Mouse (Mus musculus): ENCODE measurements around the gene Olfr1154. TPM values are rescaled to one million over a fixed set of nuclear protein-coding genes. Genes with fewer than 3 reads are reported as not detected.

The Olfr1154 gene
- polyA plus RNA-seq (2012; rRNA removed): not detected in 2 replicates

DNA sequence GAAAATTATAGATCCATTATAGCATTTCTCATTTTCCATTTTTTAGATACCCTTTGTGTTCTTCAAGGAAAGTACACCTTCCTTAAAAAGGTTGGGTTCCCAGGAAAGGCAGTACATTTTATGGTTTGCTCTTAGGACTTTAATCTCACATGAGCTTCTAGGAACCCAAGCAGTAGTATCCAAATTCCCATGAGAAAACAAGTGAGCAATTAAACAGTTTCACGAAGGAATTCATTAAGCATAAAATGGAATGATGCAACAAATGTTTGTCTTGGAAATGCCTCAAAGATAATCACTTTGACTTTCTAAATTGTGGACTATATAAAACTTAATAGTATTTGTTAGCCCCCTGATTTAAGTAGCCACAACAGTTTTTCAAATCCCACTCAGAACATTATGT lies at the start of gene Olfr1154:
Gene Olfr1154, minus strand, starts transcription at position 101 of the 400 bp plus-strand sequence.
- H3K4me3 ChIP-seq (ENCODE audit: control insufficient read depth, insufficient read depth, low read length): no peak within 1 kb of the TSS
- 89% methylated on average over 1 of the region's 1 CpGs for WGBS
- no peak for DNase-seq
- H3K36me3 ChIP-seq (ENCODE audit: control insufficient read depth, insufficient read depth, low read length): no peaks in the 10 kb centered on the region
- H3K27ac ChIP-seq (ENCODE audit: control insufficient read depth, insufficient read depth, low read length): no peak within 1 kb of the TSS
- no peaks in the 10 kb centered on the region for H3K27me3 ChIP-seq (ENCODE audit: control insufficient read depth, insufficient read depth, low read length)
- no peaks in the 10 kb centered on the region for H3K4me1 ChIP-seq (replicated peaks; ENCODE audit: control insufficient read depth, insufficient read depth, low read length)
- TF ChIP-seq POLR2A (IDR thresholded peaks at IDR 0.05; ENCODE audit: control insufficient read depth, extremely low read depth, insufficient read depth, low read length, poor library complexity): no peak
- no peak for TF ChIP-seq CTCF (IDR thresholded peaks at IDR 0.05; ENCODE audit: borderline replicate concordance, control insufficient read depth, extremely low read depth, insufficient read depth, low read length, poor library complexity)

- Histone ChIP-seq H3K27ac (ENCODE audit: control insufficient read depth, insufficient read depth, low read length) (no peak within 1 kb of the TSS), H3K27me3 (ENCODE audit: control insufficient read depth, insufficient read depth, low read length) (no peaks in the 10 kb centered on the region), H3K4me3 (ENCODE audit: control insufficient read depth, insufficient read depth, low read length) (no peak within 1 kb of the TSS), H3K36me3 (ENCODE audit: control insufficient read depth, insufficient read depth, low read length) (no peaks in the 10 kb centered on the region), H3K4me1 (replicated peaks; ENCODE audit: control insufficient read depth, insufficient read depth, low read length) (no peaks in the 10 kb centered on the region)
- no peak for DNase-seq
- no peak for TF ChIP-seq POLR2A (IDR thresholded peaks at IDR 0.05; ENCODE audit: control insufficient read depth, extremely low read depth, insufficient read depth, low read length, poor library complexity)
- no peak for TF ChIP-seq CTCF (IDR thresholded peaks at IDR 0.05; ENCODE audit: borderline replicate concordance, control insufficient read depth, extremely low read depth, insufficient read depth, low read length, poor library complexity)
Observed at GRCm38 (mm10) chr2:87953000-87953399, 48.0 kb upstream of the Olfr1154 start, which contains the start of gene Olfr1156. Gene Olfr1156 (minus strand): TSS chr2:87953100.

GRCm38 (mm10) chr2:87945037-87945436 lies 40.1 kb upstream of the Olfr1154 start, which contains the start of gene Olfr1155:
Gene Olfr1155 (minus strand): TSS chr2:87945137.
- Histone ChIP-seq H3K4me1 (replicated peaks; ENCODE audit: control insufficient read depth, insufficient read depth, low read length) (no peaks in the 10 kb centered on the region), H3K27ac (ENCODE audit: control insufficient read depth, insufficient read depth, low read length) (no peak within 1 kb of the TSS), H3K27me3 (ENCODE audit: control insufficient read depth, insufficient read depth, low read length) (no peaks in the 10 kb centered on the region), H3K36me3 (ENCODE audit: control insufficient read depth, insufficient read depth, low read length) (no peaks in the 10 kb centered on the region), H3K4me3 (ENCODE audit: control insufficient read depth, insufficient read depth, low read length) (no peak within 1 kb of the TSS)
- DNase-seq: no peak
- TF ChIP-seq POLR2A (IDR thresholded peaks at IDR 0.05; ENCODE audit: control insufficient read depth, extremely low read depth, insufficient read depth, low read length, poor library complexity) (no peak), CTCF (IDR thresholded peaks at IDR 0.05; ENCODE audit: borderline replicate concordance, control insufficient read depth, extremely low read depth, insufficient read depth, low read length, poor library complexity) (no peak)
- WGBS: 98% methylated on average over 1 of the region's 1 CpGs

DNA sequence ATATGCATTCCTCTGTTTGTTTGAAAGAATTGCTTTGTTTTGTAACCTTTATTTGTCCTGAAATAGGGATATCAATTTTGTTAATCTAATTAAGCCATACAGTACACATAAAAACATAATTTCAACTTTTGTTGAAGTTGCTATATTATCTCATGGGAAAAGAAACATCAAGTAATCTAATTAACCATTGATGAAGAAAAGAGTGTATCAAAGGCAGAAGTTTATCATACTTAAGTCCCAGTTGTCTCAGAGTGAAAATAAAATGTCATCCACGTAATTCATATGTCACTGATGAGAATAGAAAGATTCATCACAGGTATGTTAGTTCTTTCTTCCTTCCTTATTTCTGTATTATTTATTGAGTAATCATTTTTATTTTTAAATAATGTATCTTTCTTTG lies 10.3 kb downstream of the Olfr1154 start, which contains the start of gene Olfr1153:
Gene Olfr1153, plus strand, starts transcription at position 301 of the 400 bp plus-strand sequence.
- H3K4me1 ChIP-seq (replicated peaks; ENCODE audit: control insufficient read depth, insufficient read depth, low read length): no peaks in the 10 kb centered on the region
- H3K27ac ChIP-seq (ENCODE audit: control insufficient read depth, insufficient read depth, low read length): no peak within 1 kb of the TSS
- no peaks in the 10 kb centered on the region for H3K36me3 ChIP-seq (ENCODE audit: control insufficient read depth, insufficient read depth, low read length)
- TF ChIP-seq CTCF (IDR thresholded peaks at IDR 0.05; ENCODE audit: borderline replicate concordance, control insufficient read depth, extremely low read depth, insufficient read depth, low read length, poor library complexity): no peak
- WGBS: 78% methylated on average over 1 of the region's 1 CpGs
- no peaks in the 10 kb centered on the region for H3K27me3 ChIP-seq (ENCODE audit: control insufficient read depth, insufficient read depth, low read length)
- no peak within 1 kb of the TSS for H3K4me3 ChIP-seq (ENCODE audit: control insufficient read depth, insufficient read depth, low read length)
- DNase-seq: no peak

GRCm38 (mm10) chr2:87866192-87866591 lies 38.8 kb downstream of the Olfr1154 start, which contains the start of gene Olfr1152:
Gene Olfr1152 (plus strand): TSS chr2:87866492.
- TF ChIP-seq POLR2A (IDR thresholded peaks at IDR 0.05; ENCODE audit: control insufficient read depth, extremely low read depth, insufficient read depth, low read length, poor library complexity) (no peak), CTCF (IDR thresholded peaks at IDR 0.05; ENCODE audit: borderline replicate concordance, control insufficient read depth, extremely low read depth, insufficient read depth, low read length, poor library complexity) (no peak)
- no peak within 1 kb of the TSS for H3K4me3 ChIP-seq (ENCODE audit: control insufficient read depth, insufficient read depth, low read length)
- DNase-seq: no peak
- no peaks in the 10 kb centered on the region for H3K4me1 ChIP-seq (replicated peaks; ENCODE audit: control insufficient read depth, insufficient read depth, low read length)
- no peaks in the 10 kb centered on the region for H3K36me3 ChIP-seq (ENCODE audit: control insufficient read depth, insufficient read depth, low read length)
- H3K27ac ChIP-seq (ENCODE audit: control insufficient read depth, insufficient read depth, low read length): no peak within 1 kb of the TSS
- no peaks in the 10 kb centered on the region for H3K27me3 ChIP-seq (ENCODE audit: control insufficient read depth, insufficient read depth, low read length)

- H3K4me3 ChIP-seq (ENCODE audit: control insufficient read depth, insufficient read depth, low read length): no peak within 1 kb of the TSS
- no peak for TF ChIP-seq POLR2A (IDR thresholded peaks at IDR 0.05; ENCODE audit: control insufficient read depth, extremely low read depth, insufficient read depth, low read length, poor library complexity)
- no peak for TF ChIP-seq CTCF (IDR thresholded peaks at IDR 0.05; ENCODE audit: borderline replicate concordance, control insufficient read depth, extremely low read depth, insufficient read depth, low read length, poor library complexity)
- no peak within 1 kb of the TSS for H3K27ac ChIP-seq (ENCODE audit: control insufficient read depth, insufficient read depth, low read length)
- H3K4me1 ChIP-seq (replicated peaks; ENCODE audit: control insufficient read depth, insufficient read depth, low read length): no peaks in the 10 kb centered on the region
- no peak for DNase-seq
- no peaks in the 10 kb centered on the region for H3K36me3 ChIP-seq (ENCODE audit: control insufficient read depth, insufficient read depth, low read length)
- H3K27me3 ChIP-seq (ENCODE audit: control insufficient read depth, insufficient read depth, low read length): no peaks in the 10 kb centered on the region
- WGBS: 82% methylated on average over 1 of the region's 1 CpGs
Observed at GRCm38 (mm10) chr2:87855562-87855961, 49.4 kb downstream of the Olfr1154 start, which contains the start of gene Olfr1151. Gene Olfr1151 (plus strand): TSS chr2:87855862.

Other genes starting within 250 kb of the Olfr1154 start
- not detected in 2 replicates for gene Olfr1134, start 246.7 kb downstream of the Olfr1154 start, polyA plus RNA-seq (2012; rRNA removed)
- gene Olfr1135, start 231.5 kb downstream of the Olfr1154 start, polyA plus RNA-seq (2012; rRNA removed): not detected in 2 replicates
- gene Olfr1136, start 211.2 kb downstream of the Olfr1154 start, polyA plus RNA-seq (2012; rRNA removed): 0.40 TPM in 1 of 2 replicates, not detected in the other
- not detected in 2 replicates for gene Olfr1137, start 192.0 kb downstream of the Olfr1154 start, polyA plus RNA-seq (2012; rRNA removed)
- not detected in 2 replicates for gene Olfr1138, start 165.2 kb downstream of the Olfr1154 start, polyA plus RNA-seq (2012; rRNA removed)
- not detected in 2 replicates for gene Olfr1140, start 161.4 kb downstream of the Olfr1154 start, polyA plus RNA-seq (2012; rRNA removed)
- not detected in 2 replicates for gene Olfr1141, start 151.2 kb downstream of the Olfr1154 start, polyA plus RNA-seq (2012; rRNA removed)
- gene Olfr152, start 125.7 kb downstream of the Olfr1154 start, polyA plus RNA-seq (2012; rRNA removed): not detected in 2 replicates
- not detected in 2 replicates for gene Olfr1143, start 104.6 kb downstream of the Olfr1154 start, polyA plus RNA-seq (2012; rRNA removed)
- not detected in 2 replicates for gene Olfr1145, start 95.3 kb downstream of the Olfr1154 start, polyA plus RNA-seq (2012; rRNA removed)
- gene Olfr1148, start 74.6 kb downstream of the Olfr1154 start, polyA plus RNA-seq (2012; rRNA removed): not detected in 2 replicates
- gene Olfr1150-ps1, start 61.2 kb downstream of the Olfr1154 start, polyA plus RNA-seq (2012; rRNA removed): not detected in 2 replicates
- not detected in 2 replicates for gene Olfr1151, start 49.3 kb downstream of the Olfr1154 start, polyA plus RNA-seq (2012; rRNA removed)
- not detected in 2 replicates for gene Olfr1152, start 38.7 kb downstream of the Olfr1154 start, polyA plus RNA-seq (2012; rRNA removed)
- gene Olfr1153, start 10.2 kb downstream of the Olfr1154 start, polyA plus RNA-seq (2012; rRNA removed): not detected in 2 replicates
- not detected in 2 replicates for gene Olfr1155, start 40.0 kb upstream of the Olfr1154 start, polyA plus RNA-seq (2012; rRNA removed)
- not detected in 2 replicates for gene Olfr1156, start 47.9 kb upstream of the Olfr1154 start, polyA plus RNA-seq (2012; rRNA removed)
- gene Olfr1157, start 63.1 kb upstream of the Olfr1154 start, polyA plus RNA-seq (2012; rRNA removed): not detected in 2 replicates
- gene Olfr74, start 69.5 kb upstream of the Olfr1154 start, polyA plus RNA-seq (2012; rRNA removed): not detected in 2 replicates
- gene Olfr1158, start 84.9 kb upstream of the Olfr1154 start, polyA plus RNA-seq (2012; rRNA removed): not detected in 2 replicates
- not detected in 2 replicates for gene Olfr1160, start 103.1 kb upstream of the Olfr1154 start, polyA plus RNA-seq (2012; rRNA removed)
- not detected in 2 replicates for gene Olfr1161, start 117.6 kb upstream of the Olfr1154 start, polyA plus RNA-seq (2012; rRNA removed)
- gene Olfr73, start 132.5 kb upstream of the Olfr1154 start, polyA plus RNA-seq (2012; rRNA removed): not detected in 2 replicates
- not detected in 2 replicates for gene Olfr1162, start 146.0 kb upstream of the Olfr1154 start, polyA plus RNA-seq (2012; rRNA removed)
- not detected in 2 replicates for gene Olfr1163, start 166.7 kb upstream of the Olfr1154 start, polyA plus RNA-seq (2012; rRNA removed)
- not detected in 2 replicates for gene Olfr1164, start 188.8 kb upstream of the Olfr1154 start, polyA plus RNA-seq (2012; rRNA removed)
- gene Olfr1166, start 223.1 kb upstream of the Olfr1154 start, polyA plus RNA-seq (2012; rRNA removed): not detected in 2 replicates

Measured in thymus, adult 2 months (tissue).